Mouse (Mus musculus): ENCODE data around the gene Man1a2. TPM values are rescaled to one million over a fixed set of nuclear protein-coding genes. Genes with fewer than 3 reads are reported as not detected.

Man1a2 gene
- total and polyA plus RNA-seq, 2 experiments from 2014 or later, result 17.7 to 35.0 TPM

- TF ChIP-seq EP300 (IDR thresholded peaks at IDR 0.05; ENCODE audit: low read depth) (no peak), CTCF (IDR thresholded peaks at IDR 0.05; ENCODE audit: low read depth) (no peak)
- Histone ChIP-seq H3K4me2 (ENCODE audit: low read depth, low read length) (no peak overlapping the region), H3K27ac (ENCODE audit: low read depth) (no peak overlapping the region), H3K4me1 (ENCODE audit: control insufficient read depth, insufficient read depth) (no peaks in the 10 kb centered on the region), H3K36me3 (replicated peaks; ENCODE audit: control insufficient read depth, insufficient read depth, low read length) (no peaks in the 10 kb centered on the region), H3K4me3 (ENCODE audit: low read depth, low read length) (no peak overlapping the region), H3K9ac (replicated peaks; ENCODE audit: low read depth, low read length) (no peak overlapping the region), H3K9me3 (replicated peaks; ENCODE audit: control insufficient read depth, low read length) (no peaks in the 10 kb centered on the region), H3K27me3 (ENCODE audit: control insufficient read depth, insufficient read depth, low read length) (no peaks in the 10 kb centered on the region)
- no peak for DNase-seq (ENCODE audit: low spot score)
- 56% methylated on average over 3 of the region's 3 CpGs for WGBS
- ATAC-seq (ENCODE audit: insufficient read depth, low read depth), result no peak
Measured at GRCm38 (mm10) chr3:100547913-100548292, 137.4 kb downstream of the Man1a2 start.

GRCm38 (mm10) chr3:100547162-100547912 is 138.0 kb downstream of the Man1a2 start:
- H3K9ac ChIP-seq (replicated peaks; ENCODE audit: low read depth, low read length), result no peak overlapping the region
- H3K4me3 ChIP-seq (ENCODE audit: low read depth, low read length), result no peak overlapping the region
- DNase-seq (ENCODE audit: low spot score), result no peak
- no peaks in the 10 kb centered on the region for H3K36me3 ChIP-seq (replicated peaks; ENCODE audit: control insufficient read depth, insufficient read depth, low read length)
- H3K27me3 ChIP-seq (ENCODE audit: control insufficient read depth, insufficient read depth, low read length), result no peaks in the 10 kb centered on the region
- H3K27ac ChIP-seq (ENCODE audit: low read depth), result no peak overlapping the region
- no peaks in the 10 kb centered on the region for H3K9me3 ChIP-seq (replicated peaks; ENCODE audit: control insufficient read depth, low read length)
- TF ChIP-seq EP300 (IDR thresholded peaks at IDR 0.05; ENCODE audit: low read depth) (no peak), CTCF (IDR thresholded peaks at IDR 0.05; ENCODE audit: low read depth) (no peak)
- WGBS, result 57% methylated on average over 10 of the region's 10 CpGs
- no peak overlapping the region for H3K4me2 ChIP-seq (ENCODE audit: low read depth, low read length)
- no peak for ATAC-seq (ENCODE audit: insufficient read depth, low read depth)
- no peaks in the 10 kb centered on the region for H3K4me1 ChIP-seq (ENCODE audit: control insufficient read depth, insufficient read depth)

- Histone ChIP-seq H3K4me3 (ENCODE audit: low read depth, low read length) (no peak overlapping the region), H3K27me3 (ENCODE audit: control insufficient read depth, insufficient read depth, low read length) (no peaks in the 10 kb centered on the region), H3K36me3 (replicated peaks; ENCODE audit: control insufficient read depth, insufficient read depth, low read length) (no peaks in the 10 kb centered on the region), H3K9me3 (replicated peaks; ENCODE audit: control insufficient read depth, low read length) (no peaks in the 10 kb centered on the region), H3K9ac (replicated peaks; ENCODE audit: low read depth, low read length) (no peak overlapping the region), H3K4me2 (ENCODE audit: low read depth, low read length) (no peak overlapping the region), H3K27ac (ENCODE audit: low read depth) (no peak overlapping the region), H3K4me1 (ENCODE audit: control insufficient read depth, insufficient read depth) (no peaks in the 10 kb centered on the region)
- DNase-seq (ENCODE audit: low spot score), result no peak
- no peak for TF ChIP-seq EP300 (IDR thresholded peaks at IDR 0.05; ENCODE audit: low read depth)
- TF ChIP-seq CTCF (IDR thresholded peaks at IDR 0.05; ENCODE audit: low read depth), result no peak
- ATAC-seq (ENCODE audit: insufficient read depth, low read depth), result no peak
- 95% methylated on average over 2 of the region's 2 CpGs for WGBS
Measured at GRCm38 (mm10) chr3:100536686-100537085, 148.6 kb downstream of the Man1a2 start.

- ATAC-seq (ENCODE audit: insufficient read depth, low read depth), result no peak
- Histone ChIP-seq H3K9ac (replicated peaks; ENCODE audit: low read depth, low read length) (no peak overlapping the region), H3K4me2 (ENCODE audit: low read depth, low read length) (no peak overlapping the region), H3K36me3 (replicated peaks; ENCODE audit: control insufficient read depth, insufficient read depth, low read length) (no peaks in the 10 kb centered on the region), H3K27me3 (ENCODE audit: control insufficient read depth, insufficient read depth, low read length) (no peaks in the 10 kb centered on the region), H3K4me3 (ENCODE audit: low read depth, low read length) (no peak overlapping the region), H3K4me1 (ENCODE audit: control insufficient read depth, insufficient read depth) (no peaks in the 10 kb centered on the region), H3K27ac (ENCODE audit: low read depth) (no peak overlapping the region), H3K9me3 (replicated peaks; ENCODE audit: control insufficient read depth, low read length) (no peaks in the 10 kb centered on the region)
- no peak for TF ChIP-seq CTCF (IDR thresholded peaks at IDR 0.05; ENCODE audit: low read depth)
- no peak for TF ChIP-seq EP300 (IDR thresholded peaks at IDR 0.05; ENCODE audit: low read depth)
- no peak for DNase-seq (ENCODE audit: low spot score)
- WGBS, result 73% methylated on average over 4 of the region's 4 CpGs
Measured at GRCm38 (mm10) chr3:100535902-100536301, 149.4 kb downstream of the Man1a2 start.

- no peaks in the 10 kb centered on the region for H3K9me3 ChIP-seq (replicated peaks; ENCODE audit: control insufficient read depth, low read length)
- ATAC-seq (ENCODE audit: insufficient read depth, low read depth) (no peak), DNase-seq (ENCODE audit: low spot score) (no peak)
- 54% methylated on average over 3 of the region's 3 CpGs for WGBS
- no peaks in the 10 kb centered on the region for H3K27me3 ChIP-seq (ENCODE audit: control insufficient read depth, insufficient read depth, low read length)
- H3K4me2 ChIP-seq (ENCODE audit: low read depth, low read length), result no peak overlapping the region
- TF ChIP-seq EP300 (IDR thresholded peaks at IDR 0.05; ENCODE audit: low read depth), result no peak
- no peak for TF ChIP-seq CTCF (IDR thresholded peaks at IDR 0.05; ENCODE audit: low read depth)
- no peak overlapping the region for H3K27ac ChIP-seq (ENCODE audit: low read depth)
- H3K4me1 ChIP-seq (ENCODE audit: control insufficient read depth, insufficient read depth), result no peaks in the 10 kb centered on the region
- H3K4me3 ChIP-seq (ENCODE audit: low read depth, low read length), result no peak overlapping the region
- no peak overlapping the region for H3K9ac ChIP-seq (replicated peaks; ENCODE audit: low read depth, low read length)
- no peaks in the 10 kb centered on the region for H3K36me3 ChIP-seq (replicated peaks; ENCODE audit: control insufficient read depth, insufficient read depth, low read length)
Measured at GRCm38 (mm10) chr3:100535298-100535697, 150.0 kb downstream of the Man1a2 start.

GRCm38 (mm10) chr3:100534394-100534793 is 150.9 kb downstream of the Man1a2 start:
- no peak overlapping the region for H3K4me2 ChIP-seq (ENCODE audit: low read depth, low read length)
- ATAC-seq (ENCODE audit: insufficient read depth, low read depth), result no peak
- no peak for DNase-seq (ENCODE audit: low spot score)
- no peak overlapping the region for H3K9ac ChIP-seq (replicated peaks; ENCODE audit: low read depth, low read length)
- no peaks in the 10 kb centered on the region for H3K4me1 ChIP-seq (ENCODE audit: control insufficient read depth, insufficient read depth)
- H3K9me3 ChIP-seq (replicated peaks; ENCODE audit: control insufficient read depth, low read length), result no peaks in the 10 kb centered on the region
- H3K36me3 ChIP-seq (replicated peaks; ENCODE audit: control insufficient read depth, insufficient read depth, low read length), result no peaks in the 10 kb centered on the region
- no peak overlapping the region for H3K4me3 ChIP-seq (ENCODE audit: low read depth, low read length)
- no peaks in the 10 kb centered on the region for H3K27me3 ChIP-seq (ENCODE audit: control insufficient read depth, insufficient read depth, low read length)
- TF ChIP-seq EP300 (IDR thresholded peaks at IDR 0.05; ENCODE audit: low read depth) (no peak), CTCF (IDR thresholded peaks at IDR 0.05; ENCODE audit: low read depth) (no peak)
- 76% methylated on average over 3 of the region's 3 CpGs for WGBS
- no peak overlapping the region for H3K27ac ChIP-seq (ENCODE audit: low read depth)

Measured in heart, postnatal 0 days (tissue).